Mouse (Mus musculus) embryonic facial prominence, embryonic 11.5 days (tissue): Measurements from ENCODE around the gene Dlx5. TPM values are rescaled to one million over a fixed set of nuclear protein-coding genes. Genes with fewer than 3 reads are reported as not detected.

Experiments used
- ATAC-seq: fragments of 200-750 bp; cut with Nextera tagmentation; replicated peaks from 2 replicates; pipeline ENCODE4 v1.8.0; 2017; ENCODE audit warnings: low read depth; ENCODE audit not compliant: insufficient number of reproducible peaks, low FRiP score, low TSS enrichment
- DNase-seq: peaks from one replicate; pipeline ENCODE4 v3.0.0-alpha.2; 2015; ENCODE audit warnings: low spot score
- H3K27ac ChIP-seq: fragments of 300-500 bp; sonication (generic); replicated peaks from 2 replicates; pipeline ENCODE4 v1.5.1; 2014; ENCODE audit warnings: mild to moderate bottlenecking, low read depth, low read length, control low read depth
- H3K27me3 ChIP-seq: fragments of 300-500 bp; sonication (generic); 2 replicates; pipeline ENCODE4 v1.6.1; 2014; ENCODE audit warnings: mild to moderate bottlenecking, low read length, moderate library complexity, mixed read lengths; ENCODE audit not compliant: control insufficient read depth, insufficient read depth
- H3K36me3 ChIP-seq: fragments of 300-500 bp; sonication (generic); replicated peaks from 2 replicates; pipeline ENCODE4 v1.6.1; 2014; ENCODE audit warnings: low read depth, mild to moderate bottlenecking, low read length, moderate library complexity, mixed read lengths; ENCODE audit not compliant: control insufficient read depth, insufficient read depth
- H3K4me1 ChIP-seq: fragments of 300-500 bp; sonication (generic); 2 replicates; pipeline ENCODE4 v1.6.1; 2014; ENCODE audit warnings: low read length, mixed read lengths; ENCODE audit not compliant: control insufficient read depth, insufficient read depth
- H3K4me2 ChIP-seq: fragments of 300-500 bp; sonication (generic); 2 replicates; pipeline ENCODE4 v1.6.1; 2014; ENCODE audit warnings: low read depth, mild to moderate bottlenecking, control low read depth, low read length, moderate library complexity
- H3K4me3 ChIP-seq: fragments of 300-500 bp; sonication (generic); 2 replicates; pipeline ENCODE4 v1.5.1; 2014; ENCODE audit warnings: low read depth, low read length, control low read depth
- H3K9ac ChIP-seq: fragments of 300-500 bp; sonication (generic); replicated peaks from 2 replicates; pipeline ENCODE4 v1.6.1; 2014; ENCODE audit warnings: mild to moderate bottlenecking, control low read depth, low read length
- H3K9me3 ChIP-seq: fragments of 300-500 bp; sonication (generic); replicated peaks from 2 replicates; pipeline ENCODE4 v1.6.1; 2016; ENCODE audit warnings: mild to moderate bottlenecking, low read length, inconsistent platforms, mixed read lengths; ENCODE audit not compliant: control insufficient read depth
- WGBS: fragments of 180-500 bp; shearing (Covaris S2); extraction: QIAGEN DNeasy Blood & Tissue Kit; methylation state at CpG from one replicate; pipeline ENCODE4 v1.1.7; 2014; 5-methylcytosine and 5-hydroxymethylcytosine counted together
- polyA plus RNA-seq: library from polyadenylated mRNA; unstranded; fragments of >200 nt; fragmentation: Nextera tagmentation; extraction: Ambion mirVana; gene quantifications from 2 replicates; pipeline ENCODE4 v1.2.1, GENCODE M21; 2014

Gene Dlx5
- polyA plus RNA-seq, 1 experiment from 2014 or later: 63.8 TPM

- Histone ChIP-seq H3K9ac (peak overlapping the region; percentile 44; the same call in 1 of the 2 replicates), H3K27me3 (peaks cover 30% of the 10 kb centered on the region), H3K9me3 (no peaks in the 10 kb centered on the region), H3K36me3 (no peaks in the 10 kb centered on the region), H3K4me2 (peak overlapping the region; percentile 39), H3K27ac (peak overlapping the region; percentile 65), H3K4me1 (peaks cover 3% of the 10 kb centered on the region; the same call in 1 of the 2 replicates), H3K4me3 (peak overlapping the region; percentile 17)
- ATAC-seq (no peak), DNase-seq (peak; percentile 62)
- WGBS: under 1% methylated on average over 20 of the region's 20 CpGs
Observed at GRCm38 (mm10) chr6:6856316-6856715, 25.6 kb downstream of the Dlx5 start.

- H3K9me3 ChIP-seq: no peaks in the 10 kb centered on the region
- peak; percentile 32; the same call in 1 of the 2 replicates for ATAC-seq
- peak overlapping the region; percentile 23; the same call in 1 of the 2 replicates for H3K9ac ChIP-seq
- H3K27me3 ChIP-seq: peaks cover 35% of the 10 kb centered on the region
- peak overlapping the region; percentile 65 for H3K27ac ChIP-seq
- H3K4me2 ChIP-seq: peak overlapping the region; percentile 39
- peak; percentile 54 for DNase-seq
- 2% methylated on average over 10 of the region's 10 CpGs for WGBS
- H3K4me1 ChIP-seq: peaks cover 3% of the 10 kb centered on the region; the same call in 1 of the 2 replicates
- no peaks in the 10 kb centered on the region for H3K36me3 ChIP-seq
- peak overlapping the region; percentile 17 for H3K4me3 ChIP-seq
Observed at GRCm38 (mm10) chr6:6855746-6856185, 26.1 kb downstream of the Dlx5 start.

- H3K36me3 ChIP-seq: no peaks in the 10 kb centered on the region
- no peak for ATAC-seq
- H3K9ac ChIP-seq: no peak overlapping the region
- peaks cover 39% of the 10 kb centered on the region for H3K27me3 ChIP-seq
- DNase-seq: peak; percentile 13
- H3K4me2 ChIP-seq: 0 out of 2 replicates have a peak overlapping the region, but pooled peaks have one; percentile 7
- peaks cover 3% of the 10 kb centered on the region; the same call in 1 of the 2 replicates for H3K4me1 ChIP-seq
- no peak overlapping the region for H3K4me3 ChIP-seq
- 0 out of 2 replicates have a peak overlapping the region, but pooled peaks have one; percentile 25 for H3K27ac ChIP-seq
- WGBS: under 1% methylated on average over 25 of the region's 25 CpGs
- no peaks in the 10 kb centered on the region for H3K9me3 ChIP-seq
Observed at GRCm38 (mm10) chr6:6854902-6855745, 26.8 kb downstream of the Dlx5 start.

GRCm38 (mm10) chr6:6854176-6854575 lies 27.7 kb downstream of the Dlx5 start:
- H3K36me3 ChIP-seq: no peaks in the 10 kb centered on the region
- H3K4me2 ChIP-seq: no peak overlapping the region
- peaks cover 3% of the 10 kb centered on the region; the same call in 1 of the 2 replicates for H3K4me1 ChIP-seq
- no peaks in the 10 kb centered on the region for H3K9me3 ChIP-seq
- H3K27me3 ChIP-seq: peaks cover 39% of the 10 kb centered on the region
- H3K27ac ChIP-seq: no peak overlapping the region
- ATAC-seq (no peak), DNase-seq (peak; percentile 4)
- H3K4me3 ChIP-seq: no peak overlapping the region
- 2% methylated on average over 9 of the region's 9 CpGs for WGBS
- no peak overlapping the region for H3K9ac ChIP-seq

GRCm38 (mm10) chr6:6852944-6853343 lies 28.9 kb downstream of the Dlx5 start:
- peaks cover 40% of the 10 kb centered on the region for H3K27me3 ChIP-seq
- ATAC-seq: no peak
- 49% methylated on average over 3 of the region's 3 CpGs for WGBS
- peaks cover 3% of the 10 kb centered on the region; the same call in 1 of the 2 replicates for H3K4me1 ChIP-seq
- no peak overlapping the region for H3K4me2 ChIP-seq
- H3K4me3 ChIP-seq: no peak overlapping the region
- H3K9ac ChIP-seq: no peak overlapping the region
- H3K36me3 ChIP-seq: no peaks in the 10 kb centered on the region
- H3K27ac ChIP-seq: no peak overlapping the region
- DNase-seq: no peak
- H3K9me3 ChIP-seq: no peaks in the 10 kb centered on the region

GRCm38 (mm10) chr6:6851166-6851565 lies 30.7 kb downstream of the Dlx5 start:
- H3K27me3 ChIP-seq: peaks cover 44% of the 10 kb centered on the region
- WGBS: 5% methylated on average over 10 of the region's 10 CpGs
- no peaks in the 10 kb centered on the region for H3K36me3 ChIP-seq
- H3K27ac ChIP-seq: no peak overlapping the region
- no peak overlapping the region for H3K4me2 ChIP-seq
- ATAC-seq (no peak), DNase-seq (peak; percentile 7)
- H3K4me3 ChIP-seq: no peak overlapping the region
- no peak overlapping the region for H3K9ac ChIP-seq
- H3K9me3 ChIP-seq: no peaks in the 10 kb centered on the region
- H3K4me1 ChIP-seq: peaks cover 3% of the 10 kb centered on the region; the same call in 1 of the 2 replicates

GRCm38 (mm10) chr6:6850324-6851060 lies 31.4 kb downstream of the Dlx5 start:
- Histone ChIP-seq H3K4me1 (no peaks in the 10 kb centered on the region), H3K27ac (no peak overlapping the region), H3K9ac (0 out of 2 replicates have a peak overlapping the region, but pooled peaks have one; percentile 9), H3K9me3 (no peaks in the 10 kb centered on the region), H3K36me3 (no peaks in the 10 kb centered on the region), H3K4me3 (no peak overlapping the region; the same call in 1 of the 2 replicates), H3K4me2 (peak overlapping the region; percentile 19), H3K27me3 (peaks cover 44% of the 10 kb centered on the region)
- WGBS: 2% methylated on average over 26 of the region's 26 CpGs
- DNase-seq (peak; percentile 47), ATAC-seq (no peak)
